ENCODE assay signal across 16 mouse cellular contexts in the genomic region with DNA sequence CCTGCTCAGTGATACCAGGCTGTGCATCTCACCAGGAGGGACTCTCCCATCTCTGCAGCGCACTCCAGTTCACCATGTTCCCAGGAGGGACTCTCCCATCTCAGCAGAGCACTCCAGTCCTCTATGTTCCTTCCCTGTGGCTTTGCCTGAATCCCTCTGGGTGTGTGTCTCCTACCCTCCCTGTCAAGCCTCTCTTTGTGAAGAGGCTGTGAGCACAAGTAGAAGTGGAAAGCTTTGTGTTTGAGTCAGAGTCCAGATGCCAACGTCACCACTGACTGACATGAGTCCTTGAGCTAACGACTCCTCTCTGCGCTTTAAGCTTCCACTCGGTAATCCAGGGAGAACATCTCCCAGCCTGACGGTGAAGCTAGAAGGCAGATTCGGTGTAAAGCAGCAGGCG.
"Had no signal": no experiment of that assay in that cellular context is flagged by ENCODE, and none has a peak within 500 bp of the region (broad histone marks: within the 10 kb centered on the region; RNA-seq: fewer than 3 reads in every experiment).

No protein-coding gene starts in this region.

- H3K9me3 ChIP-seq: liver, embryonic 15.5 days; lung, embryonic 15.5 days; megakaryocyte, embryonic 14.5 days; midbrain, embryonic 13.5 days; midbrain, embryonic 15.5 days; neural tube, embryonic 12.5 days; stomach, embryonic 15.5 days had no signal

- H3K9ac ChIP-seq: liver, embryonic 15.5 days; liver, postnatal 0 days; lung, embryonic 15.5 days; midbrain, embryonic 13.5 days; midbrain, embryonic 15.5 days; neural tube, embryonic 12.5 days; stomach, embryonic 15.5 days had no signal

- H3K27me3 ChIP-seq: lung, embryonic 15.5 days; midbrain, embryonic 13.5 days; midbrain, embryonic 15.5 days; neural tube, embryonic 12.5 days; stomach, embryonic 15.5 days had no signal

- H3K36me3 ChIP-seq: liver, embryonic 15.5 days; lung, embryonic 15.5 days; midbrain, embryonic 13.5 days; midbrain, embryonic 15.5 days; neural tube, embryonic 12.5 days; stomach, embryonic 15.5 days had no signal

- H3K4me1 ChIP-seq: liver, embryonic 15.5 days; midbrain, embryonic 15.5 days; neural tube, embryonic 12.5 days; stomach, embryonic 15.5 days had no signal

- H3K4me2 ChIP-seq: liver, embryonic 15.5 days; lung, embryonic 15.5 days; midbrain, embryonic 11.5 days; midbrain, embryonic 13.5 days; midbrain, embryonic 15.5 days; neural tube, embryonic 12.5 days; stomach, embryonic 15.5 days had no signal

- DNase-seq: liver, postnatal 0 days; lung, postnatal 14 days; right cerebral cortex, postnatal 14 days; thymus, adult 2 months; thymus, postnatal 25 days; thymus, postnatal 4 days had no signal

- ATAC-seq: liver, postnatal 0 days; midbrain, embryonic 13.5 days; midbrain, embryonic 15.5 days had no signal

- H3K4me3 ChIP-seq: liver, embryonic 15.5 days; lung, embryonic 15.5 days; megakaryocyte, embryonic 14.5 days; midbrain, embryonic 13.5 days; midbrain, embryonic 15.5 days; neural tube, embryonic 12.5 days; stomach, embryonic 15.5 days had no signal

- H3K27ac ChIP-seq: liver, embryonic 15.5 days; lung, embryonic 15.5 days; macrophage; midbrain, embryonic 13.5 days; midbrain, embryonic 15.5 days; neural tube, embryonic 12.5 days; stomach, embryonic 15.5 days; stomach, postnatal 0 days had no signal
